Mouse (Mus musculus) frontal cortex, postnatal 10 days (tissue): ENCODE measurements around the gene Gli3.

ENCODE experiments used
- DNase-seq, 2 experiments: peaks; one replicate each; pipeline ENCODE4 v3.0.0; 2022; ENCODE audit warnings: low spot score in 2 of 2, mixed read lengths in 1 of 2

Gli3 gene

DNA sequence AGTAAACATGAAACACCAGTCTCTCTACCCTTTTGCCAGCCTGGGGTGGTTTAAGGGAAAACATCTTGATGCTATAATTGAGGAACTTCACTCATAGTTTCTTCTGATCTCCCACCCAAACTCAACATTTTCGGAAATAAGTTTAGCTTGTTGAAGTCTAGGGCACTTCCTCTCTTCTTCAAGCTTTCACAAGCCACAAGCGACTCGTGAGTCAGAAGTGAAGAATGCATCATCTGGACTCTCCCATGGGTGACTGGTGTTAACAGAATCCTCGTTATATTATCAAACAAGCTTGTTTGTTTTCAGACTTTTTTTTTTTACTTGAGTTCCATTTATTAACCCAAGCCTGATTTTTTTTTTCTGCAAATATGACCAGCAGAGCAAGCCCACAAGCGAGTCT is 197.5 kb downstream of the Gli3 start:
- DNase-seq: no peak

DNA sequence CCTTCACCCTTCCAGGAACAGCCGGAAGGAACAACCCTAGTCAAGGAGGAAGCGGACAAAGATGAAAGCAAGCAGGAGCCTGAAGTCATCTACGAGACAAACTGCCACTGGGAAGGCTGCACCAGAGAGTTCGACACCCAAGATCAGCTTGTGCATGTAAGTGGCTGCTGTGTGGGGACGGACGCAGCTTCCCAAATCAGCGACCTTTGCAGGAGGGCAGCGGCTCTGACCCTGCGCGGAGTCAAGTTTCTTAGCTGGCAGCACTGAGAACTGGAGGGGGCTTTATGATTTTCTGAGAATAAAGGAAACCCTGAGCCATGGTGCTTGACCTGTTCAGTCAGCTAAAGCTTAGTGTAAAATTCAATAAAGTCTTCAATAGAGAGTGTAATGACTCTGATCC is 199.3 kb downstream of the Gli3 start:
- no peak for DNase-seq

DNA sequence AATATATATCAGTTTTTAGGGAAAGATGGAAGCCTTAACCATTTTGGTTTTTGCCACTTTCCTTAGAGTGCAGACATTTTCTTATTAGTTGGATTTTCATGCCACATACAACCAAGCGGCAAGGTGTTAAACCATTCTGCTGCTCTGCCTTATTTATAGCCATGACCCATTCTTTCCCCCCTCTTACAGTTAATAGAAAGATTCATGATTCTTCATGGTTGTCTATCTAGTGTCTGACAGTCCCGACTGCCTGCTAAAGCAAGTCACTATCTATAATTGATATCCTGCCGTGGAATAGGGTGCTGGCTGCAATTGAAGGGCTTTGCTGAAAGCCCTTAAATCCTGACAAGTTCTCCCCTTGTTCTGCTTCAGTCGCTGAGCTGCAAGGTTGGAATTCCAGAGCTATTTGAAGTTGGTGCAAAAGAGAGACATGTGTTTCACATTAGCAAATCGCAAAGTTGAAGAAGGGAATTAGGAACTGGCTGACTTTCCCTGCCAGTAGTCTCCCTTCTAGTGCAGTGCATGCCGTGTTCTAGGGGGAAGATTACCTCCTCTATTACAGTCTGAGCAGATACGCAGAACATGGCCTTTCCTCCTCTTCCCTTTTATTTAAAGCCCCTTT is 201.7 kb downstream of the Gli3 start:
- no peak for DNase-seq

DNA sequence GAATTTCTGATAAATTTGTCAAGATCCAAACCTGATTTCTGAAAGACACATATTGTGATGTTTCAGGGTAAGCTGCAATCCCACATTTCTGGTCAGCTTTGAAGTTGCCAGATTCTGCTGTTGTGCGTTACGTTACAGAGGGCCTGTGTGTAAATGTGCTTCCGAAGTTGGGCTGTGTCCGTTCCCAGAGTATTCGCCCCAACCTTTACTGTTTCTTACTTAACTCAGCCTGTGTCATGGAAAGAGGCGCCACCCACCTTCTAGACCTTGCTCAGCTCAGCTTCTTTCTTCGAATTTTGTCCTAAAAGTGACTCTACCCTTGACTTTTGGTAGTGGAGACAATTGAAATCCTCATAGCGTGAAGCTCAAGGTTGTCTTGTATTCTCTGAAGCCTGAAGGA is 202.5 kb downstream of the Gli3 start:
- DNase-seq: no peak

DNA sequence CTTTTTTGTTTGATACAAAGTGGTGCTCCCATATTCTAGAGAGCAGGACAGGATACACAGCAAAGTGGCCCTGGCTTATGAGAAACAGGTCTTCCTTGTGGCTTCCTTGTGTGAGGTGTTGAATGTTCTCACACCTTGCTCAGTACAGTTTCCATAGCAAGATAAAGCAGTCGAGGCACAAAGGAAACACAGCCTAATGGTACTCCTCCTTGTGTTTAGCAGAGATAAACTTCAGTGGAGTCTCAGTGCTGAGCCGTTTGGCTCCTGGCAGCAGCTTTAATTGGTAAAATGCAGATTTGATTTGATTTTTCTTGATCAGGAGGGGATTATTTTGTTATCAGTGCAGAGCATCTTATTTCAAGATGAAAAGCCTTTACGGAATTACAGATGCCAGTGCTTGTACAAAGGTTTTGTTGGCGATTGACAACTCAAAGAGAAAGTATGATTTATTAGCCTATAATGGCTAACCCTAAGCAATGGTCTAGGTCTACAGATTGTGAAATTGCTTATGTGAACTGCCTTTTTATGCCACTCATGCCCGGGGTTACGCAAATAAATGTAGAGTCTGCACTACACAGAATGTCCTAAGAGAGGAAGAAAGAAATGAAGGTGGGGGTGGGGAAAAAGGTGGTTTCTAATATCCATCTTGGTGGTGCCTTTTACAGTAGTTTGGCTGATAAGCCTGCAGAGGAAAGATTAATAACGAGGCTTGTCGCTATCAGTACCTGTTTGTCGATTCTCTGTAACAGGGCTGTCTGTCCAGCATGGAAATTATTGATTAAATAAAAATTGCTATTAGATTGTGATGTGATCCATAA is 207.3 kb downstream of the Gli3 start:
- no peak for DNase-seq

DNA sequence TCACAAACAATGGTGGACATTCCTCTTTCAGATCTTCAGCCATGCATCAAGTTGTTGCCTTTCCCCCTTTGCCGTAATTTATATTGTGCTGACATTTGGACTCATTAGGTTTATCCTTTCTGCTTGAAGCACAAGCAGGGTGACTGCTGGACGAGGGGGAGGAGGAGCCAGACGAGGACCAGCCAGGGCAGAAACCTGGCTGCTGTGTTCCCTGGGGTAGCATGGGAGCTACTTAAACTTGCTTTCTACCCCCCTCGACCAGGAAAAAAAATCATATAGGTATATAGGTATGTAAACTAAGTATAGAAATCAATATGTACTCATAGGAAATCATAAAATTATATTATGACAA is 207.9 kb downstream of the Gli3 start:
- DNase-seq: no peak

DNA sequence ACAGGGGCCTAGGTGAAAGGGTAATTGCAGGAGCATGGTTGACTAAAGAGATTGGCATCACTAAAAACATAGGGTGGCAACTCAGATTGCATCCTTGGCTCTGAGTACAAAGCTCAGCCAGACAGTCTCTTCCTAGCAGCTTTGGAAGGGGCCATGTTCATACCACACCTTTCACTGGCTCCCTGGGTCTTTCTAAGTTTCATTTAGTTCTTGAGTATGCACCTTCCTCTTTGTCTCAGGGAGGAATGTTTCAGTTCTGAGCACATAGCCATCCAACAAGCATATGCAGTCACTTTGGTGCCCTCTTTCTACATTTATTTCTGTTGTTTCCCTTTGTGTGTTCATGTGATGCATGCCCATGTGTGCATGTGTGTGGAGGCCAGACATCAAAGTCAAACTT is 212.4 kb downstream of the Gli3 start:
- DNase-seq: no peak

DNA sequence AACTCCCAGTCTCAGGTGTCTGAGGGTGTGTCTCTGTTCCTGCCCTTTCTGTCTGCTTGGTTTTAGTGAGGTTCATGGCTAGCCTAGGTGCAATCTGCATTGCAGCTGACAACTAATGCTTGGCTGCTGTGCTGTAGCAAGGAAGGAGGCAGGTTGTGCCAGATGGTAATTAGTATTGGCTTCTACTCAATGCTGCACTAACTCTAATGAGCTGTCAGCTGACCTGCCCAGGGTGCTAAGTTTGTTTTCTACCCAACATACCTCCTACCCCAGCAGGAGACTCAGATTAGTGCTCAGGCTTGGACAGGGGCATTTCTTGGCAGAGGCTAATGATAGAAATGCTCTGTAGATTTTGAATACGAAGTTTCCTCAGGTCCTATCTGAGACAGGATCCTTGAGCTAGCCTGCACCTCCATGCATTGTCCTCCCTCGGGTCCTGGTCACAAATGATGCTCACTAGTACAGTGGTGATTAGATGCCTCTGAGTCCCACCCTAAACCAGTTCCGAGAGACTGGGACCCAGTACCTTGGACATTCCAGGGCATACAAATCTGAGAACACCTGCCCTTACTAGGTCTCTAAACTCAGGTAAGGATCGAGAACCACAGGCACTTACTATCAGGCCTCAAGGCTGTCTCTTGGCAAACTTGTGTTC is 214.2 kb downstream of the Gli3 start:
- no peak for DNase-seq

DNA sequence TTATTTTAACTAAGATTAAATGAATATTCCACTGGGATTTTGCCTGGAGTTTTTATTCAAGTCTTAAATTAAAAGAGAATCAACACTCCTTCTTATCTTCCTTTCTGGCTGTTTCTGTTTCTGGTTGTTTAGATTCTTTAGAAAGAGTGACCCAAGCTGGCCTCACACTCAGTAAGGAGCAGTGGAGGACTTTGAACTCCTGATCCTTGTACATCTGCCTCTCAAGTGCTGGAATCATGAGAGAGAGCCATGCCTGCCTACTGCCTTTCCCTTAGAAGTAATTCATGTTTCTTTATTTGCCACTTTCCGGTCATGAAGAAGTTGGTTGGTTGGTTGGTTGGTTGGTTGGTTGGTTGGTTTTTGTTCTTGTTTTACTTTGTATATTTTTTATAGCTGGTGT is 218.5 kb downstream of the Gli3 start:
- DNase-seq: no peak

DNA sequence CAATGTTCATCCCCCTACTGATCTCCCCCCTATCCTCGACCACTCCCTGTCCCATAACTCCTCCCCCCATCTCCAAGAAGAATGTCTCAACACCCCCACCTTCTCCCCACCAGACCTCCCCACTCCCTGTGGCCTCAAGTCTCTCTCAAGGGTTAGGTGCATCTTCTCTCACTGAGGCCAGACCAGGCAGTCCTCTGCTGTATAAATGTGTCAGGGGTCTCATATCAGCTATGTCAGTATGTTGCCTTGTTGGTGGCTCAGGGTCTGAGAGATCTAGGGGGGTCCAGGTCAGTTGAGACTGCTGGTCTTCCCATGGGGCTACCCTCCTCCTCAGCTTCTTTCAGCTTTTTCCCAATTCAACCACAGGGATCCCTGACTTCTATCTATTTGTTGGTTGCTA is 220.0 kb downstream of the Gli3 start:
- DNase-seq: no peak

DNA sequence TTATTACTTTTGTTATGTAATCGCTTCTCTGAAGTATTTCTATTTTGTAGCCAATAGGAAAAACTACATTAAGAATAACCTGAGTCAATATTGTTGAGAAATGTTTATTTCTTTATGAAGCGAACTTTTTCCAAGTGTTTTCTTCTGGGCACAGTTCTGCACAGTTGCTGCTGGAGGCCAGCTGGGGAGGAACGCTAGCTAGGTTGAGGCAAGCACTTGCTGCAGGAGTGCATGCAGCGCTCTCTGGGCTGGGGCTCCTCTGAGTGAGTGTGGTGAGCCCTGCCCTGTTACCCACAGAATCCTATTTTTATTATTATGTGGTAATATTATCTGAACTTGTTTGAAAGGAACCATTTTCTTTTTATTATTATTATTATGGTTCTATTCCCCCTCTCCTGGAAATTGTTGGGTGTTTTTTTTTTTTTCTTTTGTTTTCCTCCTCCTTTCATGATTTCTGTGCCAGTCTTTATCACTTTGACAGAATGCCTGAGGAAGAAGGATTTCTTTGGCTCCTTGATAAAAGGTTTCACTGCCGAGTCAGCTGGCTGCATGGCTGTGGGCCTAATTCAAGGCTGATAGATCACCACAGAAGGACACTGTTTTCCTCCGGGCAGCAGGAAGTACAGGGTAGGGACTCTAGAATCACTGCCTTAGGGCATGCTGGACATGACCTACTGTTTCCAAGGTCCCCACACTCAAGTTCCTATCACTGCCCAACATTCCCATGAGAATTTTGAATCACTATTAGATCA is 225.2 kb downstream of the Gli3 start:
- DNase-seq: no peak

DNA sequence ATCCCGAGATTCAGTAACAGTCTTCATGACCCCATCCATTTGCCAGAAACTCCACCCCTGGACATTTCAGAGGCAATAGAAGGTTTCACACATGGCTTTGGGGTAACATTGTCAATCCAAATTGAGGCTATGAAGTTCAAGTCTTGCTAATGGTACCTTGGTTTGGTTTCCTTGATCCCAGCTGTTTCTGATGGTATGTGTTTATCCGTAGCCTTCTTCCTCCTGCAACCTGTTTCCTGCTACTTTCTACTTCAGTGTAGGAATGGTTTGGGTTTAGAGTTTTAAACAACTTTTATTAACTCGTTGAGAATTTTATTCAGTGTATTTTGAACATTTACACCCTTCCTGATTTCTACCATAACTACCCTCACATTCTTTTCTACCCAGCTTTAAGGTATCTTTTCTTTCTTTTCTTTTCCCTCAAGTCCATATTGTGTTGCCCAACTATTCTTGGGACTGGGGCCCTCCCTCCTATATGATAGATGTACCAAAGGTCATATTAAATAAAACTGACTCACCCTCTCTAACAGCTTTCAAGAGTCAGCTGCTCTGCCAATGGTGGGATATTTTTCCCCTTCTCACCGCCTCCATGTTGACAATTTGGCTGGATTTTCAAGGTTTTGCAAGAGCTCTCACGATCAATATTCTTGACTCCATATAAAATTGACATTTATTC is 225.9 kb downstream of the Gli3 start:
- DNase-seq: no peak

DNA sequence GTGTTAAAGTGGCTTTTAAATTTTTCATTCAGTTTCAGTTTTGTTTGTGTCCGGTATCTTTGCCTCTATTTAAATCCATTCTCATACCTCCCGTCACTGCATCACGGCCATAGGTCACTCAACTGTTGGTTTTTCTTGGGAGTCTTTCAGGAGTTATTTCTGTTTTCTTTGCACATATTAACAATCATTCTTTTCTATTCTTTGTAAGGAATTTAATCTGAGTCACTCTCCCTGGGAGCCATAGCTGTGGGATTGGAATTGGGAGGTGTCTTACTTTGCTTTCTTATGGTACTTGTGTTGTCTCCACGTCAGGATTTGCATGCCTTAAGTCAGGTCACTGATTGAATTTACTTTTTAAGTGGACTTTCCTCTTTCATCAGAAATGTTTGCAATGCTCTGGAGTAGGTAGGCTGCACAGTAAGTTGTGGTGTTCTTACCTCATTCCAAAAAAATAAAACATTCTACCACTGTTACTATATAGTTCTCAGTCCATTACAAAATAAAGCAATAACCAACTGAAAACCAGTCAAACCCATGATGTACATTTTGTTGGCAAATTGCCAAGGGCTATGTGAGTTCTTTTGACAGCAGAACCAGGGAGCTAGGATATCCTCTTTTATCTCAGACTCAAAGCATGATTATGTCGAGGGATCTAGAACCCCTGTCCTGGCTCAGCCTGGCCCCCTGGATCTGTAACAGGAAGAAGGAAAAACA is 228.9 kb downstream of the Gli3 start:
- DNase-seq: no peak

DNA sequence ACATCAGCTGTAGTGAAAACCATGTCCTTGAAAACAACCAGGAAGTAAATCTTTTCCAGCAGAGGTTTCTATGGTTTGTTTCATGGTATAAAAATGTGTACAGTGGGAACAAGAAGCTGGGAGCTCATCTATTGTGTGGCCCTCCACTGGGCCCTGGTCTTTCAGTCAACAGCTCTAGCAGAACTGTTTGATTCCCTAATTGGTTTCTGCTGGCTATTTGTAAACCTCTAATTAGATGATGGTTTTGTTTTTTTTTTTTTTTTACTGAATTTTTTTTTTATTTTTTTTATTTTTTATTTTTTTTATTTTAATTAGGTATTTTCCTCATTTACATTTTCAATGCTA is 229.4 kb downstream of the Gli3 start:
- DNase-seq: no peak

DNA sequence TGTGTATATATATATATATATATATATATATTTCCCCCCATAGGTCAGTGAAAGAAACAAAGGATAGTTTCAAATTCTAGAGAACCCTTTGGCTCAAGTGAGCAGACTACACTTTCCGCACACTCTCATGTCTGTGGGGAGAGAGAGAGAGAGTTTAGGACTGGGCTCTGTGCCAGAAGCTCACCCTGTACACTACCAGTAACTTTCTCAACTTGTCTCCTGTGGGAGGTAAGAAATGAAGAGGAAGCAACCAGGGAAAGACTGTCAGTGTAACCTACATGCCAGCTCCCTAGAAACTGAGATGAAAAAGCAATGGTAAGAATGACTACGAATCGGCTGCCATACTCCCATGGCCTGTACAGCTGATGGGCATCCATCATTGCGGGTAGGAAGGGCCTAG is 235.2 kb downstream of the Gli3 start:
- no peak for DNase-seq

DNA sequence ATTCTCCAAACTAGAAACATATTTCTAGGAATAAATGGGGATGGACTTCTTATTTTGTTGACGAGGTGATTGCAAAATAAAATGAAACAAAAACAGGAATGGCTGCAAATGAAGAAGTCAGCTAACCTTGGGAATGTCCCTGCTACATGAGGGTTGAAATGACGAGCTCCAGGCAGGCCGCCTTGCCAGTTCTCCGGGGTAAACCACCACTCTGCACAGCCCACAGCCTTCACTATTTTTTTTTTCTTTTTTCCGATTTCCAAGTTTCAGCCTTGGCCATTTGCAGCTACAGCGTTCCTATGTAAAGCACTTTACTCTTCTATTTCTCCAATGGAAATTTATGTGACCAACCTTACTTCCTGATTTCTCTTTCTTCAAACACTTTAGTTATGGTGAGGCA is 236.1 kb downstream of the Gli3 start:
- no peak for DNase-seq

DNA sequence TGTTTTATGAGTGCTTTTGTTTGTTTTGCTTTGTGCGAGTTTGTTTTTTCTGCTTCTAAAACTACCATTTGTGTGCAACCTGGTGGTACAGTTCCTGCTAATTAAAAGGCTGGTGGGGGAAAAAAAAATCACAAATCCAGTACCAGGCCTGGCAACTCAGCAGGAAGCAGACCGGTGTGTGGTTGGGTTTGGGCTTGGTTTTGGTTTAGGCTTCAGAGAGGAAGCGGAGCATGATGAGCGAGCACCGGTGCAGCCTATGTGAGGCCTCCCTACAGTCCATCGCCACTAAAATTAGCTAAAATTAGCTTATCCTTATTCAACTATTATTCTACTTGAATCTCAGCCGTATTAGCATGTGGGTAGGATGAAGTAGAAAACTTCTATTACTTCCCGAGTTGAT is 241.6 kb downstream of the Gli3 start:
- DNase-seq: no peak

DNA sequence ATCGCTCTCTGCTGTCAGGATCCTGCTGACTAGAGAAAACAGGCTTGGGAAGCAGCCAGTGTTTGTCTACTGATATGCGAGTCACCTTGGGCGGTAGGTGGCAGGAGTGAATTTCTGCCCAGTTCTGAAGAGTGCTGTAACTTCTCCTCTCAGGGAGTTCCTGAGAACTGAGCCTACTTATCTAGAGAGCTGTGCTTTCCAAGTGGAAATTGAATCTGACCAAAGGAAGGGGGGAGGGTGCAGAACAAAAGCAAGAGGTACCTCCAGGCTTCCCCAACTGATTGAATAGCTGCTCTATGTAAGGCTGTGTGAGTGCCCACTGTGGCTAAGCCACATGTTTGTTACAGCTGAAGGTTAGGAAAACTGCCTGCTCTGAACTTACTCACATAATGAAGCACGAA is 244.4 kb downstream of the Gli3 start:
- DNase-seq: no peak

DNA sequence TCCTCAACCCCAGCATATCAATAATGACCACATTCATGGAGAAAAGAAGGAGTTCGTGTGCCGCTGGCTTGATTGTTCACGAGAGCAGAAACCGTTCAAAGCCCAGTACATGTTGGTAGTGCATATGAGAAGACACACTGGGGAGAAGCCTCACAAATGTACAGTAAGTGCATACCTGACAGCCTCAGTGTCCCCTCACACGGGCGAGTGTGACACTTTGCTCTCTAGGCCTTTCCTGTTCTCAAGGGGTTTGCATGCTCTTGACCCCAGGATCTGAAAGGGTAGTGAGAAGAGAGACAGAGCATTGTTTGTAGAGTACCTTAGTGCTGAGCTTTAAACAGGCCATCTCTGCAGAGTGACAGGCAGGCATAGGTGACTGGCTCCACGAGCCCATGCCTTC is 250.5 kb downstream of the Gli3 start:
- no peak for DNase-seq

DNA sequence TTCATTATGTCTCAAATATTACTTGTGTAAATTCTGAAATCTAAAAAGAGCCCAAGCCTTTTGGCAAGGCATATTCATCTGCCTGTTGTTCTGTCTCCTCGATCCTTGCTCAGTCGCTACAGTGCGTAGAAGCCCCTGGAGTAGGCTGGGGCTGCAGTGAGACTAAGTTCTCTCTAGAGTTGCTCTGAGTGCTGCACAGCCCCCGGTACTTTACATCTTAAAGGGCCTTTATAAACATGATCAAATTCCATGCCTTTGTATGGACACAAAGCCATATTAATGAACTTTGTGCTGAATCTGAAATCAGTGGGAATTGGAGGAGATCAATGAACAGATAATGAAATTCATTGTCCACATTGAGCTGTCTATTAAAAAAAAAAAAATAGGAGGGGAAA is 251.3 kb downstream of the Gli3 start:
- DNase-seq: no peak

DNA sequence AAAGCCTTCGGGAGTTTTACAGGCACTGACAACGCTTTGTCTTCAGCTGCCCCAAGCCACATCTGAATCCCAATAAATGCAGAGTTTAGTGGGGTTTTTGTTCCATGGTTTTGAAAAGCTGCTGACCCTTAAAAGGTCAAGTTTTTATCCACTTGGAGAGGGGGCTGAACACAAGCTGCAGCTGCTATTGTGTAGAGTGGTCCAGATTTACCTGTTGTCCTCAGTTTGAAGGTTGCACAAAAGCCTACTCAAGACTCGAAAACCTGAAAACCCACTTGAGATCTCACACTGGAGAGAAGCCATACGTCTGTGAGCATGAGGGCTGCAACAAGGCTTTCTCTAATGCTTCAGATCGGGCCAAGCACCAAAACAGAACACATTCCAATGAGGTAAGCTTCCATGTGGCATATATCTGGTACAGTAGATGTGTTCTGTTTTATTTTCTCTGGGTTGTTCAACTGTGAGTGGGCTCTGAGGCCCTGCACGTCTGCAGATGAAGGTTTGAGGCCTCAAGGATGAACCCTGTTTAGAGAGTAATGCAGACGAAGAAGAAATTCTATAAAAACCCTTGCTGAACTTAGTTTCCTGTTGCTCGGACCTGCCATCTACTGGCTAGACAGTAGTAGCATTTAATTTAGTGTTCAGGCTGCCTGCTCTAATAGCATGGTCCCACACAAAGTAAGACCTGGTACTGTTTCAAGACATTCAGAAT is 251.8 kb downstream of the Gli3 start:
- peak; percentile 15 to 43 for DNase-seq
